Mouse (Mus musculus) T-cell, adult 2 months (primary cell): ENCODE measurements at regions not wholly inside any gene's neighbourhood (a gene's known extent, or its start where the extent isn't known, plus 50 kb on each side); places are given as distances from the start of the nearest gene placed in this dataset.
"Not testable (repeated sequence)": the region's sequence is repeated elsewhere in the genome, so short reads cannot be mapped to it uniquely, and the experiment has no call there.

ENCODE experiments used
- DNase-seq: peaks from one replicate; pipeline ENCODE4 v3.0.0; 2022; ENCODE audit warnings: low spot score

- DNase-seq: no peak
Measured at GRCm38 (mm10) chr12:25605396-25605795, 508.5 kb upstream of the Id2 start.

- no peak for DNase-seq
Measured at GRCm38 (mm10) chr12:25590262-25590661, 493.3 kb upstream of the Id2 start.

GRCm38 (mm10) chr12:25585746-25586145 lies 488.8 kb upstream of the Id2 start:
- DNase-seq: no peak

- DNase-seq: no peak
Measured at GRCm38 (mm10) chr12:25579407-25579806, 482.5 kb upstream of the Id2 start.

- no peak for DNase-seq
Measured at GRCm38 (mm10) chr12:25565131-25565530, 468.2 kb upstream of the Id2 start.

- no peak for DNase-seq
Measured at GRCm38 (mm10) chr12:25559601-25560000, 462.7 kb upstream of the Id2 start.

GRCm38 (mm10) chr12:25553656-25554055 lies 456.7 kb upstream of the Id2 start:
- DNase-seq: no peak

- DNase-seq: no peak
Measured at GRCm38 (mm10) chr12:25549735-25550134, 452.8 kb upstream of the Id2 start.

GRCm38 (mm10) chr12:25544253-25544652 lies 447.3 kb upstream of the Id2 start:
- DNase-seq: no peak

GRCm38 (mm10) chr12:25534620-25534950 lies 437.6 kb upstream of the Id2 start:
- DNase-seq: no peak

GRCm38 (mm10) chr12:25533709-25534619 lies 437.0 kb upstream of the Id2 start:
- no peak for DNase-seq

GRCm38 (mm10) chr12:25530483-25530882 lies 433.5 kb upstream of the Id2 start:
- DNase-seq: no peak

GRCm38 (mm10) chr12:25529537-25529936 lies 432.6 kb upstream of the Id2 start:
- no peak for DNase-seq

GRCm38 (mm10) chr12:25526639-25527038 lies 429.7 kb upstream of the Id2 start:
- no peak for DNase-seq

GRCm38 (mm10) chr12:25516738-25517137 lies 419.8 kb upstream of the Id2 start:
- DNase-seq: no peak

- DNase-seq: no peak
Measured at GRCm38 (mm10) chr12:25513679-25514078, 416.7 kb upstream of the Id2 start.

- DNase-seq: no peak
Measured at GRCm38 (mm10) chr12:25509666-25510065, 412.7 kb upstream of the Id2 start.

- no peak for DNase-seq
Measured at GRCm38 (mm10) chr12:25493233-25493632, 396.3 kb upstream of the Id2 start.

GRCm38 (mm10) chr12:25492483-25493190 lies 395.7 kb upstream of the Id2 start:
- no peak for DNase-seq

GRCm38 (mm10) chr12:25475180-25475758 lies 378.3 kb upstream of the Id2 start:
- DNase-seq: no peak

- DNase-seq: no peak
Measured at GRCm38 (mm10) chr12:25469181-25469580, 372.2 kb upstream of the Id2 start.

- no peak for DNase-seq
Measured at GRCm38 (mm10) chr12:25467789-25468188, 370.8 kb upstream of the Id2 start.

- not testable (repeated sequence) for DNase-seq
Measured at GRCm38 (mm10) chr12:25462690-25463089, 365.8 kb upstream of the Id2 start.
